Mouse (Mus musculus): ENCODE measurements around the gene Colq.

Colq gene

GRCm38 (mm10) chr14:31574903-31575665 is 16.1 kb downstream of the Colq start:
- DNase-seq, result no peak

- peak; percentile 22 for DNase-seq
Measured at GRCm38 (mm10) chr14:31572561-31573175, 18.5 kb downstream of the Colq start.

GRCm38 (mm10) chr14:31571419-31571818 is 19.7 kb downstream of the Colq start:
- no peak for DNase-seq

GRCm38 (mm10) chr14:31570131-31570951 is 20.8 kb downstream of the Colq start:
- no peak for DNase-seq

- no peak for DNase-seq
Measured at GRCm38 (mm10) chr14:31569151-31569631, 22.0 kb downstream of the Colq start.

DNA sequence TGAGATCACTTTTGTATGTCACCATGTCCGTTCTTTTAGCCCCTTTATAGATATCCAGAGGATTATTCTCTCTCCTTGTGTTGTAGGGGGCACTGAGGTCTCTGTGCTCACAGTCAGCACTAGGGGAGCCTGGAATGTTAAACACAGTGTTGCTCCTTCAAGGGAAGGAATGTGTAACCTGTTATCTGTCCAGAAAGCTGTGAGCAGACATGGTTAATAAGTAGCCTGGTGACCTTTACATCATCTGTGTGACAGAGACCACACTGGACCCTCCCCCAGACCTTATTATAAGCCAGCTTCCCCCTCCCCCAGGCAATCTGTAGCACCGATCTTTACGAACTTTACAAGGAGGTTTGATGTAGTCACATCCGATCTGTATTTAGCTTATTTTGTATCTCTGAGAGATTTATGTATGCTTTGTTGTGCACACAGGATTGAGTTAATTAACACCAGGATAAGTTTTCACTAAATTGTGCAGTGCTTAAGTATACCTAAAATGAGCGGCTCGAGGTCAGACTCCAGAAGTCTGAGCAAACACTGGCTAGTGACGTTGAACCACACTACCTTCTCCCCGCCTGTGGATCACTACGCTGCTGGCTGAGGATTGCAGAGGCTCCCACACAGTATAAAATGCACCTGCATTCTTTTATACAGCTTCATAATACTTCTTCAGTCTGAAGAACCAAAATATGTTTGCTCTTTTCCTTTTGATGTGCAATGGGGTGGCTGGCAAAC is 25.5 kb downstream of the Colq start:
- DNase-seq, result no peak

- no peak for DNase-seq
Measured at GRCm38 (mm10) chr14:31564452-31565179, 26.5 kb downstream of the Colq start.

- DNase-seq, result no peak
Measured at GRCm38 (mm10) chr14:31560886-31561285, 30.3 kb downstream of the Colq start.

DNA sequence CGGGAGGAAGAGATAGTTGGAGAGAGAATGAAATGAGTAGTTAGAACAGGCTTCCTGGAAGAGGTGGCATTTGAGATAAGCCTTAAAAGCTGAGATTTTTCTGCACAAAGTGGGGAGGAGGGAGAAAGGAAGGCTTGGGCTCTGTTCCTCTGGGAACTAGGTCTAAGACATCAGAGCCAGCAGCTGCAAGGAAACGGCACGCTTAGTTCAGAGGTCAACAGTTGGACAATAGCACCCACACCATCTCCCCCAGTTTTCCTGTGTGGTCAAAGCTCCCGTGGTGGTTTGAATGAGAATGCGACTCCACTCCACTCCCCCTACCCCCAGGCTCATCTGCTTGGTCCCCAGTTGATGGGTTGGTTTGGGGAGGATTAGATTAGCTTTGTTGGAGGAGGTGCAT is 31.9 kb downstream of the Colq start:
- no peak for DNase-seq

DNA sequence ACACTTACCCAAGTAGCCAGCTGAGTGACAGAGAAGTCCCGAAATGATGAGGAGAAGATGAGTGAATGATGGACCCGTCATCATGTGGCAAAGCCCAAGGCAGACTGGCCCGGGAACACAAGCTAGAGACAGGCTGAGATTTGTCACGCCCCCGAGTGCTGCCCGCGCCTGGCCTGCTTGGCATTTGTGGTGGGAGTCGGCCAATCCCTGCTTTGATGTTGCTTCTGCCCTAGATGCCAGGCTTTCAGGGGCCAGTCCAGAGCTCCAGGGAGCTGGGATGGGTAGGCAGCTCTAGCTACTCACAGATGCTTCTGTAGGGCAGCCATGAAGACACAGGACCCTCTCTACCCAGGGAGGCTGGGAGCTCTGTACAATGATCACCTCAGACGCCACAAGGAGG is 33.4 kb downstream of the Colq start:
- DNase-seq, result no peak

- no peak for DNase-seq
Measured at GRCm38 (mm10) chr14:31557273-31557672, 33.9 kb downstream of the Colq start.

- no peak for DNase-seq
Measured at GRCm38 (mm10) chr14:31556526-31557260, 34.5 kb downstream of the Colq start.

- DNase-seq, result no peak
Measured at GRCm38 (mm10) chr14:31555963-31556434, 35.1 kb downstream of the Colq start.

DNA sequence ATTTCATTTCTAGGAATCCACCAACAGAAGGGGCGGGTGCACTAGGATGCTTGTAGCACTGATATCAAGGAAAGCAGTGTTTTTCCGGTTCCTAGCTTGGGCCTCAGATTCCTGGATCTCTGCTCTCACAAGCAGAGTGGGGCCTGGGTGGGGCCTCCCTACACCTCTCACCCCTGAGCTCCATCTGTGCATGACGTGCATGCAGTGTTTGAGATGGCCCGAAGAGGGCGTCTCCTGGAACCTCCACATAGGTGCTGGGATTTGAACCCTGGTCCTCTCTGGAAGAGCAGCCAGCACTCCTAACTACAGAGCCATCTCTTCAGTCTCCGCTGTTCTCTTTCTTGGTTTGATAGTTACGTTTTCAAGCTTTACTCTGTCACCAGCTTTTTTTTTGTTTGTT is 36.1 kb downstream of the Colq start:
- DNase-seq, result no peak

DNA sequence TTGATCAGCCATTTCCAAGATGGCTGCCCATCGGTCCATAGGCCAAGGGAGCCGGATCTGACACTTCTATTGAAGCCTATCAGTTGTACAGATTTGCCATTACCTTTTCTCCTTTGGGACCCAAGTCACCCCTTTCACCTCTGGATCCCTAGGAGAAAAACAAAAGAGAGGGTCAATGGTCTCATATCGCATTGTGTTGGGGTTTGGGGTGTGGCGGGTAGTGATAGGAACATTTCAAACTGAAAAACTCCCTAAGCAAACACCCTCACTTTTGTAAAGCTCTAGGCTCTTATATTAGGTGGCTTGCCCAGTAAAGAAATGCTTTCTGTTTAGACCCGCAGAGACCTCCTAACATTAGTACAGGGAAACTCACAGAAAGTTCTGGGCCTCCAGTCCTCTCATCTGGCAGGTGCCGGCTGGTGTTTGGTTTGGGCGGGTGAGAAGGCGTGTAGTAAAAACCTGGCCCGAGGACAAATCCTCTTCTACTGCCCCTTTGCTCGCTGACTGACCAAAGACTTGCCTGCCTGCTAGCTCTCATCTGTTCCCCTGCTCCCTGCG is 47.2 kb downstream of the Colq start:
- DNase-seq, result no peak

- no peak for DNase-seq
Measured at GRCm38 (mm10) chr14:31537298-31537697, 53.8 kb downstream of the Colq start.

DNA sequence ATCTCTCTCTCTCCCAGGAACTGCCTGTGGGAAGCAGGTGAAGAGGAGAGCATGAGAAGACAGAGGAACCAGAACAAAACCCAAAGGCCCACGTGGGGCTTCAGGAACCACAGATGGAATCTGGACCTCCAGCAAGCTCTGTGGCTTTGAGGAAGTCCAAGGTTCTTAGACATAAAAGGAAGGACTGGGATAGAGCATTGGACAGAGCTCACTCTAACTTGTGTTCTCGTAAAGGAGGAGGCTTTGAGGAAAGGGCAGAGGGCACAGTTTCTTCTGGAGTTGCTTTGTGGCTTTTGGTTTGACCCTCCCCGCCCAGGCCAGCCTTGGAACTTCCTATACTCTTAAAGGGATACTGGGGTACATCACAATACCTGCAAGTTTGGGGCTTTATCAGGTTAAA is 58.5 kb downstream of the Colq start:
- DNase-seq, result no peak

DNA sequence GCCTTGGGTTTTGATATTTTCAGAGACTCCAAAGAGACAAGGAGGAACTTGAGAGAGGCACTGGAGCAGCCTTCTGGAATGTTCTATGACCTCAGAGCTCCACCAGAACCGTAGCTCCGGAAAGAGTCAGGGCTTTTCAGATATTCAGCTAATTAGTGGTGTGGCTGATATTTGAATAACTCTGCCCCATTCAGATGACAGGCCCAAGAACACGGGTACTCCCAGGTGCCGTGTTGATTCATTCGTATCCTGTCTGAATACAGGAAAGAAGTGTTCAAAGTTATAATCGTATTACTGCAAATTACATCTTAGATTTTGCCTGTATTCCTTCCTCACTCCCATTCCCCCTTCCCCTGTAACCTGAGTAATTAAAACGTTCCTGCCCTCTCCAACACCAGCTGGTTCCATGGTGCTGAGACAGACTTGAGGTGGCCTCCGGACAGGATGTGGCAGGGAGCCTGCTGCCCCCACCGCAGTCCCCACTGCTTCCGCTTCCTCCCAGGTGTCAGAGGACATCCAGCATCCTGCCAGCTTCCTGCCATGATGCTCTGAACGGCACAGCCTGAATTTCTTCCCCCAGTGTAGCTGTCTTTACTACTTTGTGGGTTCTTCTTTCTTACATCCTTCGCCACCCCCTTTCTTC is 59.5 kb downstream of the Colq start:
- no peak for DNase-seq

- no peak for DNase-seq
Measured at GRCm38 (mm10) chr14:31530847-31531246, 60.3 kb downstream of the Colq start.

GRCm38 (mm10) chr14:31525040-31525810 is 65.9 kb downstream of the Colq start:
- DNase-seq, result no peak
